Mouse (Mus musculus): Measurements from ENCODE around the gene Fnip2. TPM values are rescaled to one million over a fixed set of nuclear protein-coding genes. Genes with fewer than 3 reads are reported as not detected.

The Fnip2 gene
- polyA plus RNA-seq, 1 experiment from 2014 or later: 6.4 TPM

DNA sequence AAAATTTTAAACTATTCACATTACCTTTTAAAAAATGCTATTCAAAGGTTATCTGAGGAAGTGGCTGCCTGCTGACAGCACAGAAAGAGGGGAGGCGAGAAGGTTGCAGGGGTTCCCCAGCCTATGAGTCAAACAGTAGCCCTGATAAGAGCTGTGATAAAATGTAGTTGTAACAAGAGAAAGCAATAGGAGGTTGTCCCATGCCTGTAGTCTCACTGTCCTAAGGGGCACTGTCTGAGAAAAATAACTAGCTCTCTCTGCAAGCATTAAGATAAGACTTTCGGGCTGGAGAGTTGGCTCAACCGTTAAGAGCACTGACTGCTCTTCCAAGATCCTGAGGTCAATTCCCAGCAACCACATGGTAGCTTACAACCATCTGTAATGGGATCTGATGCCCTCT, 29.3 kb downstream of the Fnip2 start:
- ATAC-seq (ENCODE audit: insufficient read depth): no peak
- no peak overlapping the region for H3K27ac ChIP-seq (ENCODE audit: low read depth)
- no peaks in the 10 kb centered on the region for H3K9me3 ChIP-seq (ENCODE audit: low read depth, low read length)
- no peak for DNase-seq
- H3K36me3 ChIP-seq (ENCODE audit: insufficient read depth): 0 out of 2 replicates have a peak, but pooled peaks cover under 1% of the 10 kb centered on the region
- no peaks in the 10 kb centered on the region for H3K27me3 ChIP-seq (ENCODE audit: insufficient read depth, low read length)
- H3K4me1 ChIP-seq (ENCODE audit: insufficient read depth): no peaks in the 10 kb centered on the region
- no peak overlapping the region for H3K9ac ChIP-seq
- WGBS: 59% methylated on average over 3 of the region's 3 CpGs
- TF ChIP-seq CTCF (IDR thresholded peaks at IDR 0.05; ENCODE audit: low read depth): no peak
- no peak overlapping the region for H3K4me2 ChIP-seq
- no peak overlapping the region for H3K4me3 ChIP-seq (ENCODE audit: low read depth, low read length)

GRCm38 (mm10) chr3:79537626-79538203, 29.9 kb downstream of the Fnip2 start:
- TF ChIP-seq CTCF (IDR thresholded peaks at IDR 0.05; ENCODE audit: low read depth): no peak
- ATAC-seq (ENCODE audit: insufficient read depth) (no peak), DNase-seq (no peak)
- WGBS: 69% methylated on average over 3 of the region's 3 CpGs
- no peak overlapping the region for H3K27ac ChIP-seq (ENCODE audit: low read depth)
- no peaks in the 10 kb centered on the region for H3K36me3 ChIP-seq (ENCODE audit: insufficient read depth)
- H3K4me2 ChIP-seq: no peak overlapping the region
- H3K4me3 ChIP-seq (ENCODE audit: low read depth, low read length): no peak overlapping the region
- no peaks in the 10 kb centered on the region for H3K4me1 ChIP-seq (ENCODE audit: insufficient read depth)
- H3K9me3 ChIP-seq (ENCODE audit: low read depth, low read length): no peaks in the 10 kb centered on the region
- H3K9ac ChIP-seq: no peak overlapping the region
- H3K27me3 ChIP-seq (ENCODE audit: insufficient read depth, low read length): no peaks in the 10 kb centered on the region

DNA sequence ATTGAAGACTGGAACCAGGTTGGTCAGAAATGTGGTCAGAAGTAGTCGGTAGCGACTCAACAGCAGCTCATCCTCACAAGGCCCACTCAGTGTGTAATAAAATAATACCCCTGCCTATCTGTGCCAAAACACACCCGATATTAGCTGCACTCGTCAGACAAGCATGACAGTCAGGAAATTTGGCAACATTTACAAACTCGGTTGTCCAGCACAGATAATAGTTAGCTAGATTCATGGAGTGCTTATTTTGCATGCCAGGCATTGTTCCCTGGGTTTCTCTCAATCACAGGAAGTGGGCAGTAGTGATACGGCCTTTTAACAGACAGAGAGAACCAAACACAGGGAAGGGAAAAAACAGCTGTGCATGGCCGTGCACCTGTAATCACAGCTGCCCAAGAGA, 30.6 kb downstream of the Fnip2 start:
- no peaks in the 10 kb centered on the region for H3K36me3 ChIP-seq (ENCODE audit: insufficient read depth)
- H3K27ac ChIP-seq (ENCODE audit: low read depth): no peak overlapping the region
- H3K4me3 ChIP-seq (ENCODE audit: low read depth, low read length): no peak overlapping the region
- H3K9ac ChIP-seq: no peak overlapping the region
- H3K4me2 ChIP-seq: no peak overlapping the region
- 71% methylated on average over 7 of the region's 7 CpGs for WGBS
- no peak for DNase-seq
- no peaks in the 10 kb centered on the region for H3K9me3 ChIP-seq (ENCODE audit: low read depth, low read length)
- H3K27me3 ChIP-seq (ENCODE audit: insufficient read depth, low read length): no peaks in the 10 kb centered on the region
- H3K4me1 ChIP-seq (ENCODE audit: insufficient read depth): 0 out of 2 replicates have a peak, but pooled peaks cover under 1% of the 10 kb centered on the region
- TF ChIP-seq CTCF (IDR thresholded peaks at IDR 0.05; ENCODE audit: low read depth): no peak
- no peak for ATAC-seq (ENCODE audit: insufficient read depth)

DNA sequence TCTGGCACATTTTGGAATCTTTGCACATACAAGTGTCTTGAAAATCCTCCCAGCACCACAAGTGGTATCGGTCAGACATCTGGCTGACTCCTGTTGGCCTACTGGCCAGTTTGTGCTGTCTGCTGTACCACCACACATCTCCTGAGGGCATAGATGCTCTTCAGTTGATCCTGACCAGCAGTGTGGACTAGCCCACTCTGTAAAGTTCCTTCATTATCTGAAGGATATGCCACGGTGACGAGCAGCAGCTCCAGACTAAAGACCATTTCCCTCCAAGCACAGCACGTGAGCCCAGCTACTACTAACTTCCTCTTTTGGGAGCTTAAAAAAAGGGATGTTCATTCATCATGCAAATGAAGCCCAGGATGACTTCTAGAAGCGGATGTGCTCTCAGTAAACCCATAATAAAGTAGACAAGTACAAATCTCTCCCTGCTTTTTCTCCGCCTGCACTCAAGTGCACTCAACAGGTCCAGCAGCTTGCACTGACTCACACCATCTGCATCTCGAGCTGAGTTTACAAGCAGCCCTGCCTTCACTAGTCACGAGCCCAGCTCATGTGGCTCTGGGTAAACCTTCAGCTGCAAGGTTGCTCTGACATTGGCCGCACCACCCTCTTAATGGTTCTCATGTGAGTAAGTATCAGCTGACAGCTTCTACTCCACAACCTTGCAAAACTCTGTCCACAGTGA, 35.9 kb downstream of the Fnip2 start:
- Histone ChIP-seq H3K4me1 (ENCODE audit: insufficient read depth) (peaks cover 8% of the 10 kb centered on the region; the same call in 1 of the 2 replicates), H3K9ac (no peak overlapping the region), H3K4me3 (ENCODE audit: low read depth, low read length) (no peak overlapping the region), H3K9me3 (ENCODE audit: low read depth, low read length) (no peaks in the 10 kb centered on the region), H3K4me2 (no peak overlapping the region), H3K27ac (ENCODE audit: low read depth) (no peak overlapping the region), H3K36me3 (ENCODE audit: insufficient read depth) (no peaks in the 10 kb centered on the region), H3K27me3 (ENCODE audit: insufficient read depth, low read length) (no peaks in the 10 kb centered on the region)
- ATAC-seq (ENCODE audit: insufficient read depth) (peak; percentile 64; the same call in 1 of the 2 replicates), DNase-seq (peak; percentile 57)
- no peak for TF ChIP-seq CTCF (IDR thresholded peaks at IDR 0.05; ENCODE audit: low read depth)
- WGBS: 27% methylated on average over 9 of the region's 9 CpGs

DNA sequence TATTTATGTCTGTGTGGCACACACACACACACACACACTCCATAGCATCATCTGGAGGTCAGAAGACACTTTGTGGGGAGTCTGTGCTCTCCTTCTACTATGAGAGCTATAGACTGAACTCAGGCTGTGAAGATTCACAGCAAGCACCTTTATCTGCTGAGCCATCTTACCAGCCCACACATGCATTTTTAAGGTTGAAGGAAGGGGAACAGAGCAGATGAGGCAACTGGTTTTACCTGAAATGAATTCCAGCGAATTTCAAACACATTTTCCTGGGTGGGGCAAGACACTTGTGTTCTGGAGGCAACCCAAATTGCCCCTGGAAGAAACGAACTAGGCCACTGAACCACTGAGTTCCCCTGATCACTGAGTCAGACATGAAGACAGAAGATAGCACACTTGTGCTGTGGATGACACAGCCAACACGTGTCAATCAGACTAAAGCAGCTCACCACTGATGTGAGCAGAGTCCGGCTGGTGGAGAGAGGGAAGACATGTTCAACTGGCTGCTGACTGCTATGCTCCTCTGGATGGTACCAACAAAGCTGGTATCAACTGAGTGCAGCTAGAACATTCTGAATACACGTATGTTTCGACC, 38.0 kb downstream of the Fnip2 start:
- no peak overlapping the region for H3K9ac ChIP-seq
- H3K4me2 ChIP-seq: no peak overlapping the region
- H3K36me3 ChIP-seq (ENCODE audit: insufficient read depth): no peaks in the 10 kb centered on the region
- no peaks in the 10 kb centered on the region for H3K9me3 ChIP-seq (ENCODE audit: low read depth, low read length)
- H3K4me1 ChIP-seq (ENCODE audit: insufficient read depth): peaks cover 8% of the 10 kb centered on the region; the same call in 1 of the 2 replicates
- no peak overlapping the region for H3K4me3 ChIP-seq (ENCODE audit: low read depth, low read length)
- 75% methylated on average over 6 of the region's 6 CpGs for WGBS
- TF ChIP-seq CTCF (IDR thresholded peaks at IDR 0.05; ENCODE audit: low read depth): no peak
- H3K27me3 ChIP-seq (ENCODE audit: insufficient read depth, low read length): no peaks in the 10 kb centered on the region
- no peak overlapping the region for H3K27ac ChIP-seq (ENCODE audit: low read depth)
- DNase-seq (no peak), ATAC-seq (ENCODE audit: insufficient read depth) (no peak)

DNA sequence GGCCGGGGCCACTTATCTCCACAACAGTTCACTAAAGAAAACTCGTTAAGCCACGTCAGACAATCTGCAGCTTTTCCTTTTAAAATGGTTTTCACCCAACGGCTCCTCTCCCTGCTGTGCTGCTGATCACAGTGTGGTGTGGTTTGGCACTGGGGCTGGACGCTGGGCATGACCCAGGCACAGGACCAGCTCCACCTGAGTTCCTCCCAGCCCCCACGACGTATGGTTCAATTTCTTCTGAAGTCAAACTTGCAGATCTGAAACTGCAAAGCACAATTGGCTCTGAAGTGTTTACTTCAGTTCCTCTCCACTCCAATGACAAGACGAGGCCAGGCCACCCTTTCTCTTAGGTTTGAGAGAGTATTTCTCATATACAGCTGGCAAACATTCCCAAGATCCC, 39.1 kb downstream of the Fnip2 start:
- peak overlapping the region; percentile 56; the same call in 1 of the 2 replicates for H3K27ac ChIP-seq (ENCODE audit: low read depth)
- no peaks in the 10 kb centered on the region for H3K36me3 ChIP-seq (ENCODE audit: insufficient read depth)
- TF ChIP-seq CTCF (IDR thresholded peaks at IDR 0.05; ENCODE audit: low read depth): no peak
- 43% methylated on average over 8 of the region's 8 CpGs for WGBS
- H3K4me2 ChIP-seq: no peak overlapping the region
- no peak for ATAC-seq (ENCODE audit: insufficient read depth)
- no peaks in the 10 kb centered on the region for H3K27me3 ChIP-seq (ENCODE audit: insufficient read depth, low read length)
- H3K9ac ChIP-seq: no peak overlapping the region; the same call in 1 of the 2 replicates
- H3K9me3 ChIP-seq (ENCODE audit: low read depth, low read length): no peaks in the 10 kb centered on the region
- peaks cover 8% of the 10 kb centered on the region; the same call in 1 of the 2 replicates for H3K4me1 ChIP-seq (ENCODE audit: insufficient read depth)
- DNase-seq: no peak
- H3K4me3 ChIP-seq (ENCODE audit: low read depth, low read length): no peak overlapping the region

GRCm38 (mm10) chr3:79527921-79528320, 39.7 kb downstream of the Fnip2 start:
- no peak for TF ChIP-seq CTCF (IDR thresholded peaks at IDR 0.05; ENCODE audit: low read depth)
- Histone ChIP-seq H3K4me2 (no peak overlapping the region), H3K27ac (ENCODE audit: low read depth) (no peak overlapping the region), H3K4me1 (ENCODE audit: insufficient read depth) (peaks cover 8% of the 10 kb centered on the region; the same call in 1 of the 2 replicates), H3K9ac (no peak overlapping the region), H3K9me3 (ENCODE audit: low read depth, low read length) (no peaks in the 10 kb centered on the region), H3K4me3 (ENCODE audit: low read depth, low read length) (no peak overlapping the region), H3K36me3 (ENCODE audit: insufficient read depth) (no peaks in the 10 kb centered on the region), H3K27me3 (ENCODE audit: insufficient read depth, low read length) (no peaks in the 10 kb centered on the region)
- no peak for ATAC-seq (ENCODE audit: insufficient read depth)
- 37% methylated on average over 8 of the region's 8 CpGs for WGBS
- no peak for DNase-seq
